Mouse (Mus musculus): Measurements from ENCODE around the gene Gas2l2.

GRCm38 (mm10) chr11:83445001-83445400 is 15.7 kb upstream of the Gas2l2 start:
- no peak for TF ChIP-seq EP300 (IDR thresholded peaks at IDR 0.05; ENCODE audit: insufficient read depth, low read depth, low read length)
- no peak for TF ChIP-seq CTCF (IDR thresholded peaks at IDR 0.05)
- TF ChIP-seq POLR2A (IDR thresholded peaks at IDR 0.05; ENCODE audit: insufficient read depth, low read depth, low read length) = no peak

Measured in heart, adult 2 months (tissue).